Mouse (Mus musculus) cerebral cortex, adult 2 months (tissue): ENCODE results near the gene Zyx.

ENCODE experiments used
- WGBS: fragments of 180-500 bp; shearing (Covaris S2); methylation state at CpG from one replicate; pipeline ENCODE4 v1.1.7; 2018; 5-methylcytosine and 5-hydroxymethylcytosine counted together

Gene Zyx

DNA sequence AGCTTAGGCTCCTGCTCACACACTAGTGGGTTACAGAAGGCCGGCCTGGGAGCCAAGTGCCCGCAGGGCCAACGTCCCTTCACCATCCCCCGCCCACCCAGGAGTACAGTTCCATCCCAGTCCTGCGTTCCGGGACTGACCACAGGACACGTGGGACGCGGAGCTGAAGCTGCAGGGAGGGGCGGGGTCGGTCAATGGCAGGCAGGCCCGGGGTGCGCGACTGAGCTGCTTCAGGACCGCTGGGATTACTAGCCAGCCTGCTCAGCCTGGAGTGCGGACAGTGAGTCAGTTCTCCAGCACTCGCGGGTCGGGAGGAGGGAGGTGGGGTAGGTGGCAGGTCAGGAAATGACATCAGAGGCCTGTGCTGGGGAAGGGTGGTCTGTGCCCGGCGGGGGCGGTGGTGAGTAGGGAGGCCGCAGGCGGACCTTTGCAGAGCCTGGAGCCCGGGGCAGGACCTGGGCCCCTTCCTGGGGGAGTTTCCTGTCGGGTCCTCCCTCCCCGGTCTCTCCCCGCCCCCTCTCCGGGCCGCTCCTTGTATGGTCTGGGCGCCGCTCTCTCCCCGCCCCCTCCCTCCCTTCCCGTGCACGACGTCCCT, at the start of gene Zyx:
TSS of gene Zyx (plus strand) at position 205 of the 595 bp plus-strand sequence.
- WGBS, result under 1% methylated on average over 29 of the region's 36 CpGs

DNA sequence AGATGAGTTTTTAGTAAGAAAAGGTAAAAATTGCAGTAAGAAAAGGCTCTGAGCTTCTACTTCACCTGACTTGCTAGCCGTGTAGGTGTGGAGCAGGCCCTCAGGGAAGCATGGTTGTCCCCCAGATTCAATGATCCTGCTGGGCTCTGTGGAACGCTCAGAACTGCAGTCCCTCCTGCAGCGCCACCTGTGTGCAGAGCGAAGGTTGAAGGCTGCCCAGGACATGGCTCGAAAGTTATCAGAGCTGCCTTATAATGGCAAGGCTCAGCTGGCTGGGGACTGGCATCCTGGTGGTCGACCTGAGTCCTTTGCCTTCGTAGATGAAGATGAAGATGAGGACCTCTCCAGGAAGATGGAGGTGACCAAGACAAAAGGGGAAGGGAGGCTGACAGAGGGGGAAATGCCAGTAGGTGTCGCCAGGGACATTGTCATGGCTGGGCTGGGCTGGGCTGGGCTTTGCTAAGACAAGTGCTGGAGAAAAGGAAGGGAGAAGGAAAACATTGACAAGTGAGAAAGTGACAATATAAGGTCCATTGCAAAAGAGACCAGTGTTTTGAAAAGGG, 39.5 kb upstream of the Zyx start:
- WGBS, result 68% methylated on average over 8 of the region's 8 CpGs

DNA sequence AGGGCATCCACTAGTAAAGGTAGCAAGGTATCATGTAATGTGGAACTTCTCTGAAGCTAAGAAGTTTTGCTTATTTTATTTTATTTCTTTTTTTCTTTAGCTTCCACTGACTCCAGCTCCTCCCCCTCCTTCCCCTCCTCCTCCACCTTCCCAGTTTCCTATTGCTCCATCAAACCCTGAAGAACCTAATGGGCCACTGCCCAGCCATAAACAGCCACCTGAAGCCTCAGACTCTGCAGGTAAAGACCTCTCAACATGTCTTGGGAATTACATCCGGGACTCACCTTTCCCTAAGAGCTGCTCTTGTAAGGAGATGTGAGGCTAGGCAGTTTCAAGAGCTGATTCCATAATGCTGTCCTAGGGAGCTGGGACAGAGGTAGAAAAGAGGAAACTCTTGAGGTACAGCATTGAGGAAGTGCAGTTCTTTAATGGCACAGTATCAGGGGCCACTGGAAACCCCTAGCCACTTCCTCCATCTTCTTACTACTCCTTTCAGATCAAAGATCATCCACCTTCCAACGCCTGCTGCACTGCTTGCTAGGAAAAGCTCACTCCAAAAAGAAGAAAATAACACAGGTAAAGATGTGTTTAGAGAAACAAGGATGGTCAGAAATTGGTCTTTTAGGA, 38.9 kb upstream of the Zyx start:
- WGBS, result 93% methylated on average over 2 of the region's 2 CpGs

DNA sequence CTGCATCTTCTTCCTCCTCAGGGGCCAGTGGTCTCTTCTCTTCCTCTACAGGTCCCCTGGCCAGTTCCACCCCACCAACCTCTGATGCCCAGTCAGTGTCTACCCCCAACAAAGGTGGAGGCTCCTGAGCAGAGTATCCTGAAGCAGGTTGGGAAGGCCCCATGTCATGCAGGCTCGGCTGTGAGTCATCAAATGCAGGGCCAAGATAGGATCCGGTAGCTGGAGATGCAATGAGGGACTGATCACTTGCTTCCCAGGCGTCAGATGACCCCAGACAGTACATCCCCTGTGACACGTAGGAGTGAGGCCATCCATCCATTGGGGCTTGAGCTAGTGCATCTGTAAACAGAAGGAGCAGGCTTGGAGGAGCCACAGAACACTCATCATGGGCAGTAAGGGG, 31.1 kb upstream of the Zyx start:
- WGBS, result 63% methylated on average over 4 of the region's 4 CpGs

DNA sequence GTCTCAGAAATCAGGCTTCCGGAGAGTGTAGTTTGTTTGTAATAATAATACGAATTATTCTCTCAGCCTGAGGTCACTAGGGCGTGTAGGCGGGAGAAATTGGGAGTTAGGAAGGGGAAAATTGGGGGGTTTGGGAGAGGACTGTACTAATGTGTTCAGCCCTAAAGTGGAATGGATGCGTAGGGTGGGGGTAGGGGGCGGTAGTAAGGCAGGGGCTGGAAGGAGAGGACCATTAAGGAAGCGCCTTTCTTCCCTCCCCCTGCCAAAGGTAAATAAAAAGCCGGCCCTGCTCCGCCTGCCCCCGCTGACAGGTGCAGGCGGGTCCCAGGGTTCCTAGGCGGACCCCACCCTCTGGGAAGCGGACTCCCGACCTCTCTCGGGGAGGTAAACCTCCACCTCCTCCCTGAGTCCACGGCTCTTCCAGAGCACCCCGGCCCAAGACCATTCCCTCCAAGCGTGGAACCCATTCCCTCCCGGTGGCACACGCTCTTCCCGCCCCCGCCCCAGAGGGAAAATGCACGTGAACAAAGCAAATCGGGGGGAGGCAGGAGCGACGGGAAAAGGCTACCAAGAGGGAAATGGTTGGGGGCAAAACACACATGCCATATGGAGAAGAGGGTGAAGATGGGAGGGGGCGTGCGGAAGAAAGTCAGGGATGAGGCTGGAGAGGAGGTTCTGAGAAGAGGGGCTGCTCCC, 25.9 kb upstream of the Zyx start:
- WGBS, result 3% methylated on average over 28 of the region's 28 CpGs

DNA sequence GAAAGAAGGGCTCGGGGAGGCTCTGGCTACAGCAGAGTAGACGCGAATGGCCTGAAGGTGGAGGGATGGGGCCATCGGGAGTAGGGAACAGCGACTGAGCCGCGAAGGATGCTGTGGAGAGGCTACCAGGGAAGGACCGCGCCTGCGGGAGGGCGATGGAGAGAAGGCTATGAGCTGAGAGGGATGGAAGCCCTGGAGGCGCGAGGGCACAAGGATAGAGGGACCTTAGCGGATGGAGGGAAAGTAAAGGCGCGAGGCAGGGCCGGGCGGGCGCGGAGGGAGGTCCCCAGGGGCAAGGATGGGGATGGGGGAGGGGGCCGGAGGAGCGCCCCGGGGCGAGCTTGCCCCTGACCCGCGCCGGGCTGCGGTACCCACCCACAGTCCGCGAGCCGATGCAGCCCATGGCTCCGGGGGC, 25.4 kb upstream of the Zyx start:
- WGBS, result 0% methylated on average over 26 of the region's 32 CpGs

DNA sequence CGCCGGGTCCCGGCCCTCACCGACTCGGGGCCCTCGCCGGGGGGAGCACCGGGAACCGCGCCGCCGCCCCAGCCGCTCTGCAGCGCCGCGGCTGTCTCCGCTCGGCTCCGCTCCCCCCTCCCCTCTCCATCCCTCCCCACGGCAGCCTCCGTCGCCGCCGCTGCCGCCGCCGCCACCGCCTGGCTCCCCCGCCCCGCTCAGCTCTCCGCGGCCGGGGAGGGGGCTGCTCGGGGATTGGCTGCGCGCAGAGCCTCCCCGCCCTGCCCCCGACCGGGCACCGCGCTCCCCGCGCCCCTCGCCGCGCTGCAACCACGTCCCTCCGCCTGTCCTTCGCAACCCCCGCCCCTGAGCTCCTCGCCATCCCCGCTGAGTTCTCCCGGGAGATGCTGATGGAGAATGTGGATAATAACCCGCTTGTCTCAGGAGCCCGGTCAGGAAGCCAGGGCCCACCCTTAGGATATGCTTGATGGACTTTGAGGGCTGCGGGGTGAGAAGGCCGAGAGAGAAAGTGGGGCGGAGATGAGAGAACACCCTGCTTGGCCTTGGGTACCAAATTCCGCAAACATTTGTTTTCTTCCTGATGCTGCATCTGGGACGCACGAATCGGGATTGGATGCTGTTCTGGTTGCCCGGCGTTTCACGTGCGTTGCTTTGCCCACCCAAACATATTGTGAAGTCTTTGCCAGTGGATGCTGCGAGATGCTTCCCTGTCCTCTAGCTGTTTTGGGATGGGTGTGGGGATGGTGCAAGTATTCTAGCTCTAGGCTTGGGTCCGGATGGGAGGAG, 24.8 kb upstream of the Zyx start, which contains the start of gene Fam131b:
TSS of gene Fam131b (minus strand) at position 162 of the 786 bp plus-strand sequence.
- under 1% methylated on average over 50 of the region's 68 CpGs for WGBS

DNA sequence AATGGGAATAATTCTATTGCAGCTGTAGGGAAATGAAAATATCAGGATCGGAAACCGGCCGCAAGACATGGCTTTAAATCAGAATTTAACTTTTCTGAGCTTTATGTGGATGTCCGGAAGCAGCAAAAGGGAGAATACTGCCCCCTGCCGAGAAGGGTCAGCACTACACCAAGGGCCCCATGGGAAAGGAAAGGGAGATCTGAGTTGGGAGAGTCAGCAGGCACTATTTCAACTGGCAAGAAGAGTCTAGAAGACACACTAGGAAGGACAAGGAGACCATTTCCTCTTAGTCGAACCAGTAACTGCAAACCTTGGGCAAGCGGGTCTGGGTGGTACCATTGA, 24.2 kb upstream of the Zyx start:
- 5% methylated on average over 7 of the region's 7 CpGs for WGBS

DNA sequence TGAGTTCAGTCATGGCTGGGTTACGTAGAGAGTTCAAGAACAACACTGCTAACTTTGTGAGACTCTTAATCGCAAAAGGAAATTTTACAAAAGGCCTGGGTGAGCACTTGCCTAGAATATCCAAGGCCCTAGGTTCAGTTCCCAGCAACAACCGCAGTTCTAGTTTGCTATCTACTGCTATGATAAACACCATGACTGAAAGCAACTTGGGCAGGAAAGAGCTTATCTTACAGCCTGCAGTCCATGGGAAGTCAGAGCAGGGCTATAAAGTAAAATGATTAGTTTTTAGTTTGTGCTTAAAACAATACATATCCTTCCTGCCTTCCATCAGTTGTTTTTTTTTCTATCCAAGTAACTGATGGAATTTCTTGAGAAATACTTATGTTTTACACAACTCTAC, 22.9 kb upstream of the Zyx start:
- WGBS, result 92% methylated on average over 3 of the region's 3 CpGs

DNA sequence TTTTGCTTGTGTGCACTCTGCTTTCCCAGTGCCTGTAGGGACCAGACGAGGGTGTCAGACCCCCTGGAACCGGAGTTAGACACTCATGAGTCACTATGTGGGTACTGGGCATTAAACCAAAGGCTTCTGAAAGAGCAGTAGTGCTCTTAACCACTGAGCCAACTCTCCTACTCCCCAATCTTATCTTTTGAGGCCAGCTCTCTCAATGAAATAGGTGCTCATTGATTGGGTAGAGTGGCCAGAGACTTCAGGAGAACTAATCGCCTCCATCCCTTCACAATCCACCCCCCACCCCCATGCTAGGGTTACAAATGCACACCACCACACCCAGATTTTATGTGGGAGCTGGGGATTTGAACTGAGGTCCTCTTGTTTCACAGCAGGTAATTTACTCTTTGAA, 20.7 kb upstream of the Zyx start:
- 79% methylated on average over 3 of the region's 3 CpGs for WGBS

DNA sequence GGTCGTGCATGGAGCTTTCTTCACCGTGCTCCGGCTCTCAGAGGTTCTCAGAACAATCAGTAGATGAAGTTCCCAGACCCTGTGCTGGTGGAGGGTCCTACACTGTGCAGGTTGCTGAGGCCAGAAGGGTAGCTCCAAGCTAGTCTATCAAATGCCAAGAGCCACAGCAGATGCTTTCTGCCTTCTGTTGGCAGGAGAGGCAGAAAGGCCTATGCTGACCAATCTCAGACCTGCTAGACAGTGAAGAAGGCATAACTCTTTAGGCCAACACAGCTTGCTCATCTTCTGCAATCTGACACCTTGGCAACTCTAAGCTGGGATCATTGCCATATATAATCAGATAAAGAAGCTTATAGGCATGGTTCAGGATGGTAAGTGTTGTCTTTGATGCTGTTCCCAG, 19.2 kb upstream of the Zyx start:
- 90% methylated on average over 3 of the region's 3 CpGs for WGBS

DNA sequence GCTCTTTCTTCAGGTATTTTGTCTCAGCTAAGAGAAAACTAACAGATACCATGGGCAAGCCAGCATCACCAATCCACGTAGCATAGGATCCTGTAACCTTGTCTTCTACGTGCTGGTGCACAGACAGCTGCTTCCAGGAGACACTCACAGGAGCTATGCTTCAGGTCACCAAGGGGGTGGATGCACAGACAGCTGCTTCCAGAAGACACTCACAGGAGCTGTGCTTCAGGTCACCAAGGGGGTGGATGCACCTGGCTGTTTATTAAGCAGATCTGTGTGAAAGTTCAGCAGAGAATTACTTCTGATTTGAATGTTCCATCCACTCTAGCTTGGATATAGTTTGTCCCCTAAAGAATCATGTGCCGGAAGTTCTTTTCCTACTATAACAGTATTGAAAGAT, 18.5 kb upstream of the Zyx start:
- WGBS, result 96% methylated on average over 3 of the region's 3 CpGs

DNA sequence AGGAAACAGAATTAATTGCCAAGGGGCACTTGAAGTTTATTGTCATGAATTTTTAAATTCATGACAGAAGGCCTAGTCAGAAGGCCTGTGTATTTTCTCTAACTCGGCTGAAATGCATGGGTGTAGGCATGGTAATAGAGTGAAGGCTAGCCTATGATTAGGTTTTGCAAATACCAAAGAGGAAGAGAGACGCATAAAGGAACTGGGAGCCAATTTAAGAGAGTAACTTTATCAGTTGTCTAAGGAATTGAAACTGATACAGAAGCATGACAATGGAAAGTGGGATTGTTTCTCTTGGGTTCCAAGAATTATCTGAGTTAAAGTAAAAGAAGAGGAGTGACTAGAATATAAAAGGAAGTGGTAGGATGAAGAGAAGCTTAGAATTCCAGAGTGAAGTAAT, 10.2 kb upstream of the Zyx start:
- 87% methylated on average over 2 of the region's 2 CpGs for WGBS

DNA sequence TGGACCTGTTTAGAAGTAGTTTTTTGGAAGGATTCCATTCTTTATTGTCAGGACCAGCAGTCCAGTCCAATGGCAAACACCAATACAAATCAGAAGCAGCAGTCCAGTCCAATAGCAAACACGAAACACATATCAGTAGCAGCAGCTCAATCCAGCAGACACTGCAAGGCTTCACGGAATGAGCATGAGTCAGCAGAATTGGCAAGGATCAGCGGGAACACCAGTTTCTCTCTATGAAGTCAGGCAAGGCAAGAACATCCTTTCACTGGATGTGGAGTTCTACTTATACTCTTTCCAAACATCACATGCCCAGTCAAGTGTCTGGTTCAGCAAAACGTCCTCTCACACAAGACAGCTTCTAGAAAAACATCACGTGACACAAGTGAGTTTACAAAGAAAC, 9.4 kb upstream of the Zyx start:
- WGBS, result 36% methylated on average over 5 of the region's 5 CpGs

DNA sequence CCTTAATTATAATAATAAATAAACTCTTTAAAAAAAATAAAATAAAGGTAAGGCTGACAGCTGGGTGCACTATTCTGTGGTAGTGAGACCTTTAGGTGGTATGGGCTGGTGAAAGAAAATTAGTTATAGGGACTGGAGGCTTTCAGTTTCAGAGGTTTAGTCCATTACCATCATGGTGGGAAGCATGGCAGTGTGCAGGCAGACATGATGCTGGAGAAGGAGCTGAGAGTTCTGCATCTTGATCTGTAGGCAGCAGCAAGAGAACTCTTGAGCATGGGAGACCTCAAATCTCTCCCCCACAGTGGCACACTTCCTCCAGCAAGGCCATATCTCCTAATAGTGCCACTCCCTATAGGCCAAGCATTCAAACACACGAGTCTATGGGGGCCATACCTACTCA, 7.3 kb upstream of the Zyx start:
- 84% methylated on average over 1 of the region's 1 CpGs for WGBS

DNA sequence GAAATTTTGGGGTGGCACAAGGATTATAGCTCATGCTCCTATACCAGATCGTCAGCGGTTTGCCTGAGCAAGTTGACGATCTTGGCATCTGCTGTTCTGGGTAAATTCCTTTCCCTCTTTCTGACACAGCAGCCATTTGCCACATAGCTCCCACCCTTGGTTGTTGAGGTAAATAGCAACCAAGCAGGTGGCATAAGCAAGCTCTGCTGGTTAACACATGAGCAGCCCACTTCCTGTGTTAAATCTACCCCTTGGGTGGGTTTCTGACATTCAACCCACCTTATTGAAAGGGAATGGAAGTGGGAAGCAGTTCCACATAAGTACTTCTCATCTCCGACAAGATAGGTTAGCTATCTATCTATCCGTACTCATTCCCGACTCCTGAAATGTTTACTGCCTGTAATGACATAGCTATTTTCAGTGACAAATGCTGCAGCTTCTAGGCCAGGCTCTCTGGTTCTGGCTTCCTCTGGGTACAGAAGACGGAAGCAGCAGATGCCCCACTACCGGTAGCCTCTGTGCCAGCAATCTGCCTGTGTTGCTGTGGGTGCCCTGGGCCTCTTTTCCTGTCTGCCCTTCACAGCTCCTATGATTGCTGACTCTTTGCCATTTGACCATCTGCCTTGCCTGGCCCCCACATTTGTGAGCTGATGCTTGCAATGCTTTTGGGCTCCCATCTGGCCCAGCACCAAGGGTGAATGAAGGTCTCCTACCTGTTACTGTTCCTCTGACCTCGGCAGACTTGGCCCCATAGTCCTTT, 5.9 kb upstream of the Zyx start:
- WGBS, result 66% methylated on average over 9 of the region's 9 CpGs

DNA sequence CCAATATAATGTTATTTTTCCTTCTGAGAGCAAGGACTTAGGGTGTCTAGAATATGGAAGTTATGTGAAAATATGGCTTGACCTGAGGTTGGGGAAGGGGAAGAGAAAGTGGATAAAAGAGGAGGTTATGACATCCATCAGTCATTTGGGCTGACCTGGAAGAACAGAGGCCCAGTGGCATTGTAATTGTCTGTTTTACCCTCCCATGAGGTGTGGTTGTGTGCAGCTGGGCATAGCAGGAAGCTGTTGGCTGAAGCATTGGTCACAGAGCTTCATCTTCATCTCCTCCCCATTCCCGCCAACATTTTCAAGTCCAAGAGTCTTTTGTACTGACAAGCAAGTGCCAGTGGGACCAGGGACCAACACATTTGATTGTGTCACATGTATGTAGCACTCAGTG, 5.2 kb upstream of the Zyx start:
- WGBS, result 79% methylated on average over 1 of the region's 1 CpGs

DNA sequence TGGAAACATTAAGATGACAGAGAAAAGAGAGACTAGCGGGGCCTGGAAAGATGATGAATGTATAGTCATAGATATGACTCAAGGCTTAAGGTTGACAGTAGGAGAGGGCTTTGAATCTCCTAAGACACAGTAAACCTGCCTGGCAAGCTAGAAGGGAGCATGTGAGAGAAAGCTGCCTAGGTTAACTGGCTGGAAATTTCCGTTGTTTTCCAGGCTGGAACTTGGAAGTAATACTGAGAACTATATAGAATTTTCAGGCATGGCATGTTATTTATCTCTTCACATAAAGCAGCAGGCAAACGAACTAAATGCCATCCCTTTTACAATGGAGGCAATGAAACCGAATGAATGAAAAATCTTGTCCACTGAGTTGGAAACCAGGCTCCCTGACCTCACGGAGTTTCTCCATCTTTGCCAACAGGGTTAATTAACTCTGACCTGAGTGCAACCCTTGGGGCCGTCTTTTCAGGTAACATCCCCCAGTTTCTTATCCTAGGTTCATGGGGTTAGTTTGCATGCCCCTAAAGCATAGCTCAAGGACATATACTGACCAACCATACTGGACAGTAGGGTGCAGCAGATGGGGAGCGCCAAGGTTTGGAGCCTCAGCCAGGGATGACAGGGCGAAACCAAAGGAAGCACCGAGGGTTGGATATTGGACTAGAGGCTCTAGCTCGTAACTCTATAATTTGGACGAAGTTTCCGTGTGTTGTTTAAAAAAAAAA, 987 bp upstream of the Zyx start:
- 34% methylated on average over 12 of the region's 12 CpGs for WGBS

DNA sequence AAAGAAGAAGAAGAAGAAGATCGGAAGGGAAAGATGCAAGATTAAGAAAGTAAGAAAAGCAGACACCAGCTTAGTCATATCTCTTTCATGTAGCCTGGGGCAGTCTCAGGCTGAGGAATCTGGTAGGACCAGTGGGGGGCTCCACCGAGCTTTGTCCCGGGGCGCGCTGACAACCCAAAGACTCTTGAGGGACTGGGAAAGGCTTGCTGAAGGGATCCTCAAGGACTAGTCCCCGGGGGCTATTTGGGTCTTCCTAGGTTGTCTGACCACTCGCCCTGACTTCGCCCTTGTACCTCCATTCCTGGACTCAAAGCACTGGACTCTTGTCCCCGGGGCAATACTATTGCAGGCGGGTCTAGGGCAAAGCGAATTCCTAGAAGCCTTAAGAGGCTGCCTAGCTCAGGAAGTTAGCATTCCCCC, 414 bp upstream of the Zyx start:
- WGBS, result under 1% methylated on average over 11 of the region's 11 CpGs

DNA sequence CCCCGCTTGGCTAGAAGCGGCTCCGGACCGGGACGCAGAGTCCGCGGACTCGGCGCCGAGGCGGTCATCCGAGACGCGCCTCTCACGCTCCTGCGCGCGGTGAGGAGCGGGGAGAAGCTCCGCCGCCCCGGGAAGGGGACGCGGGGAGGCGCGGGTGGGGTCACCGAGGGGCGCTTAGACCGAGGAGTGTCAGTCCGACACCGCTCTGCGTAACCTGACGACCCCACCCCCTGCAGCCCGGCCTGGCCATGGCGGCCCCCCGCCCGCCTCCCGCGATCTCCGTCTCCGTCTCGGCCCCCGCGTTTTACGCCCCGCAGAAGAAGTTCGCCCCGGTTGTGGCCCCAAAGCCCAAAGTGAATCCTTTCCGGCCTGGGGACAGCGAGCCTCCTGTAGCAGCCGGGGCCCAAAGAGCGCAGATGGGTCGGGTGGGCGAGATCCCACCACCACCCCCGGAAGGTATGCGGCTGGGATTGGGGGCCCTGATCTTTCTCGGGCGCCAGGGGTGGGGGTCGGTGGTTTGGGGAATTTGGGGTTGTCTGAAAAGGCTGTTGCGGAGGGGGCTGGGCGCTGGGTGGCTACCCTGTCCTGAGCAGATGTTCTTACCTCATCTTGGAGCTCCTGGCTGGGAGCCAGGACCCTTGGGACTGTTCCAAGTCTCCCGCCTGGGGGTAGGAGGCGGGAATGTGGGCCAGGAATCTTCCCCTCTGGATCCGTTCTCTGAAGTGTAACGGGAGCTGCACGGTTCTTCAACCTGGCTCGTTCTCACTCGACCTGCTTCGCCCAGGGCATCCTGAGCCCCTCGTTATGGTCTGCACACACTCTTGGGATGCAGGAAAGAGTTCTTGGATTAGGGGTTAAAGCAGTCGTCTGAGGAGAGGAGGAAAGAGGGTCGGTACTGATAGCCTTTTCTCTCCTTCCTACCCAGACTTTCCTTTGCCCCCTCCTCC, 864 bp downstream of the Zyx start:
- under 1% methylated on average over 62 of the region's 72 CpGs for WGBS
